Mouse (Mus musculus): ENCODE results near the gene Tfdp2.
A peak's percentile ranks its signal among the peaks of the same experiment; 100 is the strongest.
"Not testable (repeated sequence)": the region's sequence is repeated elsewhere in the genome, so short reads cannot be mapped to it uniquely, and the experiment has no call there.

Tfdp2 gene

GRCm38 (mm10) chr9:96319333-96319732, 123.3 kb downstream of the Tfdp2 start:
- DNase-seq, result no peak

DNA sequence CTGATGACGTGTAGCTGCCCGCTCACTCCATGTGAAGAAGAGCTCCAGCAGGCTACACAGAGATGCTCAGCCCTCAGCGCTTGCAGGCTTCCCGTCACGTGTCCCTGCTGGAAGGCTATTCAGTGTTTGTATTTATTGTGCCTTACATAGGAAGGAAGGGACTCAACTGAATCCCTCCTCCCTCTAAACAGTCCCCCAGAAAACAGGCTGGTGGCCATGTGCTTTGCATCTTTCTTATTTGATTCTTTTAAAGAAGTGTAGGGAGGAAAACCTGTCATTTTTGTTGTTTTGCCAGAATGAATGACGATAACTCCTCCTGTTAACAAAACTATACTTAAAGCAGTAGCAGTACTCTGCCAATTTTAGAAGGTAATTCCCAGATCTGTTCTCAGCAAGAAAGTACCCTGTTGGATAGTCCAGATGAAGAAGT, 124.5 kb downstream of the Tfdp2 start:
- no peak for DNase-seq

- peak; percentile 74 to 78 for DNase-seq
These were observed 126.5 kb downstream of the Tfdp2 start for GRCm38 (mm10) chr9:96322411-96323152.

GRCm38 (mm10) chr9:96324502-96324901, 128.4 kb downstream of the Tfdp2 start:
- peak; percentile 51 for DNase-seq

DNA sequence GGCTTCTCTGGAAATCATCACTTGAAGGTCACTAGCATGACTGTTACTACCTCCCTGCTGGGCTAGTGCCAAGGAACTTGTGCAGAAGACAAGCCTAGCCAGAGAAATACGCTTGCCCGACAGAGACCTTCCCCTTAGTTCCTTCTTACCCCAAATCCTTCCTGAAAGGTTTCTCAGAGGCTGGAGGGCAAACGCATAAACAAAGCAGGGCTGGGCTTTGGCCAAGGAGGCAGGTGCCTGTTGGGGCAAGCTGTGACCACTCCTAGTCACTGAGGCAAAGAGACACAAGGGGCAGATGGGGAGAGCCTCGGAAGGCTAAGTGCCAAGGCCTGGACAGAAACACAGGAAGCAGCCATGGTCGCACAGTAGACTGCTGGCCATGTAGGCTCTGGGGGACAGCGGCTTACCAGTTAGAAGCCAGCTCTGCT, 130.4 kb downstream of the Tfdp2 start:
- DNase-seq, result peak; percentile 86 to 89

DNA sequence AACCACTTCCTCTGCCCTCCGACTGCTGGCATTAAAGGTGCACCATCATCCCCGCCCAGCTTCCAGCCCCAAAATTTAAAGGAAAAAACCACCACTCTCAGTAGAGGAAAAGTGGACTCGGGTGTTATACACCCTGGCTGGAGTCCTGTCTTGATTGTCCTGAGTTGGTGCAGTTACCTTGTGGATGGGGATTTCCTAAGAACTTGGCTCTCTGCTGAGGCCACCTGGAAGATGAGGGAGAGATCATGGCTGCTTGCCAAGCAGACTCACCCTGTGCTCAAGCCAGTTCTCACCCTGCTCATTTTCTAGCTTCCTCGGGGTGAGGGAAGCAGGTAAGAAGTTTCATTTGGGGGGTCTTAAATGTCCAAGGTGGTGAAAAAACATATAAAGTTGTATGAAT, 132.2 kb downstream of the Tfdp2 start:
- peak; percentile 59 to 74 for DNase-seq

GRCm38 (mm10) chr9:96331146-96331545, 135.1 kb downstream of the Tfdp2 start:
- DNase-seq, result no peak

DNA sequence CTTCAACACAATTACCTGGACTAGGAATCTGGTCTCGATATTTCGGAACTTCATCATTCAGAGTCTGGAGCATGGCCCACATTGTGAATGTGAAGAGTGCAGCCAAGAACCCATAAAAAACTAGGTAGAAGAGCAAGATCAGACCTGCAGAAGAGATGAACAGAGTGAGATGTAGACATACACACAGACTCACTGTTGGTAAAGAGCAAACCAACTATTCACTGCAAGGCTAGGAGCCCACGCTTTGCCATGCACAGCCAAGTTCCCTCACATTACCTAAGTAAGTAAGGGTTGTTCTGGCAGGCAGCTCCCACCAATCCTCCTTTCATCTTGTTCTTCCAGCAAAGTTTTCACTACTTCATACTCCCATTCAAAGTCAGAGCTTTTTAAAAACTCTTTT, 149.7 kb downstream of the Tfdp2 start:
- DNase-seq, result no peak

- no peak for DNase-seq
These were observed 152.8 kb downstream of the Tfdp2 start for GRCm38 (mm10) chr9:96348885-96349284.

DNA sequence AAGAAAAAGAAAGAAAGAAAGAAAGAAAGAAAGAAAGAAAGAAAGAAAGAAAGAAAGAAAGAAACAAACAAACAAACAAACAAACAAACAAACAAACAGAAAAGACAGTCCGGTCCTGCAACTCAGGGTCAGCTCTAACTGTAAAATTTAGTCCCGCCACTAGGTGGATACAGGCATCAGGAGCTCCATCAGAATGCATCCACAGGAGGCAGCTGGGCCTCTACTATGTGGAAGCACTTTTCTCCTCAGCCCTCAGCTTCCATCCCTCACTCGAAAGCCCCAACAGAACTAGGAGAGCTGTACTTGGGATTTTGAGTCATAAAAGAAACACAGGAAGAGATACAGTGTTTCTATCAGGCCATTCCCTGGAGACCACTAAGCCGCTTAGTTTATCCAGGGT, 153.9 kb downstream of the Tfdp2 start:
- DNase-seq, result peak; percentile 56 to 77

DNA sequence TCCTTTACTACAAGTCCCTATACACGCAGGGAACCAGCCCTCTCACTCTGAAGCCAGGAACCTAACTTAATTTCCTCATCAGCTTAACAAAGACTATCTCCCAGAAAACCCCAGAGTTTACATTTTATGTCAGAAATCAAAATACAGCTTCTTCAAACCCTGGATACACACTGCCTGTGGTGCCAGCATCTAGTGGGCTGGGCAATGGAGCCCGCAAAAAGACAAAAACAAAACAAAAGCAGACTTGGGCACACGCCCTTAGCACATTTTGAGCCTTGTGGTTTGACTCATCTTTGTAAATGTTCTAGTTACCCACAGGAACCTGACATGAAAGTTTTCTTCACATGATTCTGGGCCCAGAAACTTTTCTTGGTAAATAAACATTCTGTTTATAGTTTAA, 154.4 kb downstream of the Tfdp2 start:
- DNase-seq, result no peak

DNA sequence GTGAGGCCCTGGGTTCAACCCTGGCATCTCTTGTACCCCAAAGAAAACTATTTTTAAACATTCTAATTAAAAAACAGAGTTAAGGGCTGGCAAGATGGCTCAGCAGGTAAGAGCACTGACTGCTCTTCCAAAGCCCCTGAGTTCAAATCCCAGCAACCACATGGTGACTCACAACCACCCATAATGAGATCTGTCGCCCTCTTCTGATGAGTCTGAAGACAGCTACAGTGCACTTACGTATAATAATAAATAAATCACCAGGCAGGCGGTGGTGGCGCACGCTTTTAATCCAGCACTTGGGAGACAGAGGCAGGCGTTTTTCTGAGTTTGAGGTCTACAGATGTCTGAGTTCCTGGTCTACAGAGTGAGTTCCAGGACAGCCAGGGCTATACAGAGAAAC, 155.7 kb downstream of the Tfdp2 start:
- DNase-seq, result not testable (repeated sequence)

DNA sequence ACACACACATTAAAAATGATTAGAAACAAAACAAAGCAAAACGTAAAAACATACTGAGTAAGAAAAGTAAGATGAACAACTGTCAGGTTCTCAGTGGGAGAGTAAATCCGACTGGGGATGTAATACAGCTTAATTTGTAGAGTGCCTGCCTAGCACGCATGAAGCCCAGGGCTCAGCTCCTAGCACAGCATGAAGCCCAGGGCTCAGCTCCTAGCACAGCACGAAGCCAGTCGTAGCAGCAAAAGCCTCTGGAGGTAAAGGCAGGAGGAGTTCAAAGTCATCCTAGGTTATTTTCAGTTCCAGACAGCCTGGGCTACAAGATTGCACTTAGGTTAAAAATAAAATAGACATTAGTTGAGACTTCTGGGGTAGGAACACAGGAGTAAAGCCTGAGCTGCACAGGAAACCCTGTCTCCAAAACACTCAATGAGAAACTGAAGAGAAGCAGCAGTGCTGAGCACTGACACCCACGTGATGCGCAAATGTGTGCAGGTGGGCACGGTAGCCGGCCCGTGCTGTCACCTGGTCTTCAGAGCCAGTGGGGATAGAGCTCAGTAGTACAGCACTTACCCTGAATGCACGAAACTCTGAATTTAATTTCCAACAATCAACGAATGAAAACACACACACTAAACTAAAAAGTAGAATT, 157.2 kb downstream of the Tfdp2 start:
- peak in 1 of 2 experiments; percentile 34 for DNase-seq

DNA sequence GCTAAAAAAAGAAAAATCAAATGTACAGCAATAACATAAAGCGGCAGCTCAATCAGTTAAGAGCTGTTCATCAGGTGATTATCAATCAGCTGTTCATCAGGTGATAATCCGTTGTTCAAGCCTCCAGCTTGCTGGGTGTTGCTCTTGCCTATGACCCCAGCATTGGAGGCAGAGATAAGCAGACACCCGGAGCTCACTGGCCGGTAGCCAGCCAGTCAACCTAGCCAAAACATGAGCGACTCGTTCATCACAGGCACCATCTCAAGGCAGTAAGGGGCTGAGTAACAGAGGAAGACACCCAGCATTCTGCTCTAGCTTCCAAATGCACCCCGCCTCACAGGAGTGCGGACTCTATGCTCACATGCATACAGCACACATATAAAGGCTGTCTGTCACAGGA, 157.7 kb downstream of the Tfdp2 start:
- DNase-seq, result peak; percentile 51 to 70

- DNase-seq, result no peak
These were observed 164.0 kb downstream of the Tfdp2 start for GRCm38 (mm10) chr9:96360056-96360455.

DNA sequence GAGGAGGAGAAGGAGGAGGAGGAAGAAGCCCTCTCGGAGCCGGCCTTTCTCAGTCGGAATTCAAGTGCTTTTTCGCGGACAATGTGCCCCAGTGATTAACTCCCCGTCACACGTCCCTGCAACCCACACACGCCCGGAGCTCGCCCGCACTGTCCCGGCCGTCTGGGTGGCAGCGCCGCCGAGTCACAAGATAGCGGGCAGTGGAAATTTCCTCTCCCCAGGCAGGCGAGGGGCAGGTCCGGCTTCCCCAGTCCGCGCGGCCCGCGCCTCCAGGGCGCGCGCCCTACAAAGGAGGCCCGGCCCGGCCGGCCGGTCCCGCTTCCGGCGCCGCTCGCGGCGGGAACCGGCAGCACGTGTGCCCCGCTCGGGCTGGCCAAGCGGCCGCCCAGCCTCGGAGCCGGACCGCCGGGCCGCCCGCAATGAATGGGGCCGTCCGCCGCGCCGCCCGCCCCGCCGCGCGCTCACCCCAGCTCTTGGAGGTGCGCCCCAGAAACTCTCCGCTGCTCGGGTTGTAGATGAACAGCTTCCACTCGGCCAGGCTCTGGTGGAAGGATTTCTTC, 167.6 kb downstream of the Tfdp2 start:
- peak; percentile 82 for DNase-seq

DNA sequence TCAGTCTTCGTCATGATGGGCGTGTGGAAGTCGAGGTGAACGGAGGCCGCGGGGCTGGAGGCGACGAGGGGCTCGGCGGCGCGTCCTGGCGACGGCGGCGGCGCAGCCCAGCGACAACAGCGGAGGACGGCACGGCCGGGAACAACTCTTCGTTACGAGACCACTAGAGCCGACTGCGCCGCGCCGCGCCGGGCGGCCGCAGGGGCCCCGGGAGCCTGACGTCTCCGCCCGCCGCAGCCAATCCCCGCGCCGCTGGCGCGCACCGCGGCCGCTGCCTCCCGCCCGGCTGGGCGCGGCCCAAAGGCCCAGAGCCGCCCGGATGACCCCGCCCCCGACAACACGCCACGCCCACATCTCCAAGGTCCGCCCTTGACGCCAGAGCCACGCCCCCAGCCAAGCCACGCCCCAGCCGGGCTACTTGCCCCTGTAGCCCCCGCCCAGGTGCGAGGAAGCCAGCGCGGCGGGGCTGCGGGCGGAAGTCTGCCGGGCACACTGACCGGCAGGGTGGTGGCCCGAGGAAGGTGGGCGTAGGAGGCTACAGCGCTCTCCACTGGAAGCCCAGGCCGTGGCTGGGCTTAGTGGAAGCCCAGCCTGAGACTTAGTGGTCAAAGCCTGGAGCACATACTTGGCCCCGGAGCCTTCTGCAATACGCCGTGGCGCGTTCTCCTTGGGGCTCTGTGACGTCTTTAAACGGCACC, 168.2 kb downstream of the Tfdp2 start, which contains the start of gene Atp1b3:
Gene Atp1b3, minus strand, starts transcription at position 302 of the 698 bp plus-strand sequence.
- peak; percentile 100 for DNase-seq

- DNase-seq, result no peak
These were observed 169.3 kb downstream of the Tfdp2 start for GRCm38 (mm10) chr9:96365271-96365872.

GRCm38 (mm10) chr9:96369654-96370384, 173.7 kb downstream of the Tfdp2 start:
- no peak for DNase-seq

DNA sequence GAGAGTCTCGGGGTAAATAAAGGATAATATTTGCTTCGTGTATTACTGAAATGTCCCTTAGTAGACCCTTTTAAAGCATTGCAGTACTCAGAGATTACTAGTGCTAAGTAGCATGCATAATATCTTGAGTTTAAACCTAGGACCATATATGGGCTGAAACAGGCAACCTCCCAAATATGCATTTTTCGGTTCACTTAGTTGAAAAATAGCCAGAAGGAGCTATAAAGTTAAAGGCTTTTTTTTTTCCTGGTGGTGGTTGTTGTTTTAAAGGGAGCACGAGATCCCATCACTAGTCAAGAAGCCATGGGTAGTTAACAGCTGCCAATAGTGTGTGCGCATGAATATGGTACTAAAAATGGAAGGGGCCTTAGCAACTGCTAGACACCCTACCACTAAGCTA, 175.0 kb downstream of the Tfdp2 start:
- DNase-seq, result no peak

All from cerebellum, postnatal 25 days (tissue).